Mouse (Mus musculus) small intestine, adult 2 months (tissue): ENCODE measurements around the gene Atmin. TPM values are rescaled to one million over a fixed set of nuclear protein-coding genes. Genes with fewer than 3 reads are reported as not detected.
A peak's percentile ranks its signal among the peaks of the same experiment; 100 is the strongest.

Experiments
- H3K27ac ChIP-seq: fragments of 200-500 bp; 2 replicates; pipeline ENCODE4 v1.5.1; 2012; ENCODE audit warnings: low read depth, low read length, control low read depth, inconsistent platforms; ENCODE audit not compliant: insufficient read depth
- H3K27me3 ChIP-seq: fragments of 200-500 bp; 2 replicates; pipeline ENCODE4 v1.6.1; 2012; ENCODE audit warnings: mild to moderate bottlenecking, moderate library complexity, low read length, inconsistent platforms; ENCODE audit not compliant: control insufficient read depth, insufficient read depth
- H3K36me3 ChIP-seq: fragments of 200-500 bp; 2 replicates; pipeline ENCODE4 v1.6.1; 2012; ENCODE audit warnings: mild to moderate bottlenecking, low read length, control low read depth, inconsistent platforms; ENCODE audit not compliant: control insufficient read depth, insufficient read depth
- H3K4me1 ChIP-seq: fragments of 200-500 bp; 2 replicates; pipeline ENCODE4 v1.6.1; 2012; ENCODE audit warnings: low read length, inconsistent platforms, mixed read lengths; ENCODE audit not compliant: control insufficient read depth, insufficient read depth, insufficient read length
- H3K4me3 ChIP-seq: fragments of 200-500 bp; 2 replicates; pipeline ENCODE4 v1.5.1; 2012; ENCODE audit warnings: low read depth, mild to moderate bottlenecking, control low read depth, inconsistent platforms, low read length, moderate library complexity
- CTCF ChIP-seq: fragments of 200-500 bp; IDR thresholded peaks from 2 replicates; pipeline ENCODE4 v1.5.1; 2012; ENCODE audit warnings: low read depth, mild to moderate bottlenecking, control low read depth, inconsistent platforms, low read length, moderate library complexity, mixed read lengths; ENCODE audit not compliant: insufficient replicate concordance, insufficient read length; ENCODE audit errors: extremely low read depth
- POLR2A ChIP-seq: fragments of 200-500 bp; IDR thresholded peaks from 2 replicates; pipeline ENCODE4 v1.6.1; 2012; ENCODE audit warnings: low read depth, mild to moderate bottlenecking, control low read depth, inconsistent platforms, low read length, moderate library complexity
- WGBS: fragments of 180-500 bp; shearing (Covaris S2); methylation state at CpG from one replicate; pipeline ENCODE4 v1.1.7; 2018; 5-methylcytosine and 5-hydroxymethylcytosine counted together
- polyA plus RNA-seq: library from polyadenylated mRNA; depleted of rRNA; stranded (reverse); fragments of >200 nt; gene quantifications from 2 replicates; pipeline ENCODE4 v1.2.3, GENCODE M21; 2012

Atmin gene
- polyA plus RNA-seq, 1 experiment: 10.4 TPM

DNA sequence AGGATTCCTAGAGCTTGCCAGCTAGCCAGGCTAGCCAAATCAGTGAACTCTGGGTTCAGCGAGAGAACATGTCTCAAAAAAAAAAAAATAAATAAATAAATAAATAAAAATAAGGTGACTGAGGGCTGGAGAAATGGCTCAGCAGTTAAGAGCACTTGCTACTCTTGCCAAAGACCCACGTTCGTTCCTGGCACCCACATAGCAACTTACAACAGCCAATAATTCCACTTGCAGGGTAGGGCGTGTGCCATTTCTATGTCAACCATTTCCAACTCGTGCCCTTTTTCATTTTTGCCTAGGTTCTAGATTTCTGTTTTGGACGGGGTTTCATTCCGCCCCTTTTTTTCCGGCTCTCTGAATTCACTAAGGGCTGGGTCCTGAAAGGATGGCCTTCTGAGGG is 34.9 kb downstream of the Atmin start:
- no peak overlapping the region for H3K27ac ChIP-seq
- WGBS: 19% methylated on average over 8 of the region's 8 CpGs
- no peaks in the 10 kb centered on the region for H3K27me3 ChIP-seq
- H3K36me3 ChIP-seq: no peaks in the 10 kb centered on the region
- H3K4me1 ChIP-seq: peaks cover 2% of the 10 kb centered on the region; the same call in 1 of the 2 replicates
- TF ChIP-seq CTCF (no peak), POLR2A (no peak)
- peak overlapping the region; percentile 73 for H3K4me3 ChIP-seq

GRCm38 (mm10) chr8:116978631-116979256 is 35.6 kb downstream of the Atmin start, which contains the start of gene 1700030J22Rik:
TSS of gene 1700030J22Rik (minus strand) at chr8:116978959.
- Histone ChIP-seq H3K27me3 (no peaks in the 10 kb centered on the region), H3K4me1 (peaks cover 2% of the 10 kb centered on the region; the same call in 1 of the 2 replicates), H3K4me3 (peak within 1 kb of the TSS; percentile 73), H3K27ac (no peak within 1 kb of the TSS), H3K36me3 (peaks cover 2% of the 10 kb centered on the region; the same call in 1 of the 2 replicates)
- WGBS: under 1% methylated on average over 46 of the region's 46 CpGs
- no peak for TF ChIP-seq CTCF
- TF ChIP-seq POLR2A: no peak

- no peak overlapping the region for H3K4me3 ChIP-seq
- peaks cover 8% of the 10 kb centered on the region; the same call in 1 of the 2 replicates for H3K36me3 ChIP-seq
- WGBS: 15% methylated on average over 4 of the region's 4 CpGs
- H3K27ac ChIP-seq: no peak overlapping the region
- no peaks in the 10 kb centered on the region for H3K27me3 ChIP-seq
- no peak for TF ChIP-seq POLR2A
- TF ChIP-seq CTCF: peak; percentile 61; the same call in 1 of the 2 replicates
- peaks cover 2% of the 10 kb centered on the region; the same call in 1 of the 2 replicates for H3K4me1 ChIP-seq
These were observed 36.9 kb downstream of the Atmin start for GRCm38 (mm10) chr8:116980117-116980516.

DNA sequence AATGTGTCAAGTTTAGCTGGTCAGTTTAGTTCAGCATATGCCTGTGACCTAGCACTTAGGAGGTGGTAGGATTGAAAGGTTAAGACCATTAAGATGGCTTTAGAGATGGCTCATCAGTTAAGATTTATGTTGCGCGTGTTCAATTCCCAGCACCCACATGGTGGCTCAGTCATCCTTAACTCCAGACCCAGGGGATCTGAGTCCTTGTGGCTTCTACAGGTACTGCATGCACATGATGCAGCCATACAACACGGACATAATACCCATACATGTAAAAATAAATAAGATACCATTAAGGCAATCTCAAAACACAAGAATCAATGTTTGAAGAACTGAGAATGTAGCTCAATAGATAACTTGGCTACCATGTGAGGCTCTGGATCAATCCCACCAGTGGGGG is 46.6 kb downstream of the Atmin start:
- TF ChIP-seq POLR2A (no peak), CTCF (no peak)
- Histone ChIP-seq H3K27me3 (no peaks in the 10 kb centered on the region), H3K27ac (no peak overlapping the region), H3K4me3 (no peak overlapping the region), H3K4me1 (peaks cover 6% of the 10 kb centered on the region), H3K36me3 (peaks cover 18% of the 10 kb centered on the region)
- WGBS: over 99% methylated on average over 3 of the region's 3 CpGs

DNA sequence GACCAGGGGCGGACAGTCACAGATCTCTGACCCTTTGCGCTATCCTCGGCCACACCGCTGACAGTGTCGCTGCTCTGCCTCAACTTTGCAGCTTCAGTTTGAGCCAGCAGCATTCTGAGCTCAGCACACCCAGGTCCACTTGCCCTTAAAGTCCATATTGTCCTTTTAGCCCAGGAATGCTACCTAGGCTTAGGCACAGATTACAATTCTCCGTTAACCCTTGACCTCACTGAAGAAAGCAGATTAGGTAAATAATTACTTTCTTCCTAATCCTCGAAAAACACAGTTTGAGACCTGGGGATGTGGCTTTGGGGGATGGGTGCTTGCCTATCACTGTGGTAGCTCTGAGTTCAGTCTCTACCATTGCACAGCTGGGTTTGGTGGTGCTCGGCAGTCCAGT is 48.0 kb downstream of the Atmin start:
- peaks cover 14% of the 10 kb centered on the region for H3K36me3 ChIP-seq
- peaks cover 6% of the 10 kb centered on the region for H3K4me1 ChIP-seq
- no peak overlapping the region for H3K27ac ChIP-seq
- no peaks in the 10 kb centered on the region for H3K27me3 ChIP-seq
- TF ChIP-seq POLR2A (no peak), CTCF (no peak)
- WGBS: 84% methylated on average over 8 of the region's 8 CpGs
- H3K4me3 ChIP-seq: no peak overlapping the region

DNA sequence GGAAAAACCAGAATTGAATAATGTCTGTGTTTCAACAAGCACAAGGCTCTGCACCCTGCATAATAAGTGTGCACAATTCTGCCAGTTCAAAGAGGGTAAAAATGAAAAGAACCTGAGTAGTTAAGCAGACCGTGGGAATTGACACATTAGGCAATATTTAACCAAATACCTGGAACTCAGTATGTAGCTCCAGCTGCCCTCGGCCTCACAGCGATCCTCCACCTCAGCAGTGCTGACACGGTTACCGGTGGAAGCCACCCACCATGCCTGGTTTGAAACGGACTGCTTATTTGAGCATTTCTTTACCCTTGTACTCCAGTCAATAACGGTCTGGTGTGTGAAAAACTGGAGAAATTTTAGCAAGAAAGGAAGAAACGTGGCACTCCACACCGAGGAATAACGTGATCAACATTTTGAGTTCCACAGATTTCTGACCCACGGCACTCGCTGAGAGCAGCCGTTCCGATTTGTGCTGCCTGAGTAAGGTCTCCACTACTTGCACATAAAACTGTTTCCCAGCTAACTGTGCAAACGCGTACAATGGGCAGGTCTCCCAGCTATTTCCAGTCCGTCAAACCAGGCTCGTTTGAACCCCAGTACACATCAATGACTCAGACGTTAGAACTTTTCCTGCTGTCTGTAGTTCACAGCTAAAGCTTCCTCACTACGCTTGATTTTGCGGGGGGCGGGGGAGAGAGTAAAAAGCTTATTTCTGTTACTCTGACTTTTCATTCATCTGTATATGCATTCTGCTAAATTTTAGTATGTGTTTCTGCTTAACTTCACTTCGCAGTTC is 49.2 kb downstream of the Atmin start:
- H3K36me3 ChIP-seq: peaks cover 3% of the 10 kb centered on the region; the same call in 1 of the 2 replicates
- 3% methylated on average over 23 of the region's 23 CpGs for WGBS
- peak overlapping the region; percentile 87 for H3K4me3 ChIP-seq
- peaks cover 6% of the 10 kb centered on the region for H3K4me1 ChIP-seq
- H3K27me3 ChIP-seq: no peaks in the 10 kb centered on the region
- H3K27ac ChIP-seq: peak overlapping the region; percentile 84
- TF ChIP-seq POLR2A (no peak), CTCF (no peak)
